Mouse (Mus musculus) bone marrow macrophage, adult 2 months (primary cell): ENCODE measurements around the gene Dnaja4.

Experiments
- CTCF ChIP-seq: IDR thresholded peaks from 2 replicates; pipeline ENCODE4 v1.5.1; 2012; ENCODE audit warnings: low read depth, mild to moderate bottlenecking, low read length, moderate library complexity
- POLR2A ChIP-seq: IDR thresholded peaks from 2 replicates; pipeline ENCODE4 v1.6.1; 2012; ENCODE audit warnings: mild to moderate bottlenecking, low read depth, low read length, borderline replicate concordance

GRCm38 (mm10) chr9:54664358-54664757 is 34.3 kb upstream of the Dnaja4 start:
- TF ChIP-seq POLR2A (no peak), CTCF (no peak)
